Mouse (Mus musculus) colon, adult 2 months (tissue): Measurements from ENCODE around the gene Mettl2. TPM values are rescaled to one million over a fixed set of nuclear protein-coding genes. Genes with fewer than 3 reads are reported as not detected.

Experiments used
- polyA plus RNA-seq: library from polyadenylated mRNA; depleted of rRNA; stranded (reverse); fragments of >200 nt; gene quantifications from 2 replicates; pipeline ENCODE4 v1.2.3, GENCODE M21; 2012; rRNA removed

Mettl2 gene
- polyA plus RNA-seq: 7.6 and 8.5 TPM in 2 replicates

DNA sequence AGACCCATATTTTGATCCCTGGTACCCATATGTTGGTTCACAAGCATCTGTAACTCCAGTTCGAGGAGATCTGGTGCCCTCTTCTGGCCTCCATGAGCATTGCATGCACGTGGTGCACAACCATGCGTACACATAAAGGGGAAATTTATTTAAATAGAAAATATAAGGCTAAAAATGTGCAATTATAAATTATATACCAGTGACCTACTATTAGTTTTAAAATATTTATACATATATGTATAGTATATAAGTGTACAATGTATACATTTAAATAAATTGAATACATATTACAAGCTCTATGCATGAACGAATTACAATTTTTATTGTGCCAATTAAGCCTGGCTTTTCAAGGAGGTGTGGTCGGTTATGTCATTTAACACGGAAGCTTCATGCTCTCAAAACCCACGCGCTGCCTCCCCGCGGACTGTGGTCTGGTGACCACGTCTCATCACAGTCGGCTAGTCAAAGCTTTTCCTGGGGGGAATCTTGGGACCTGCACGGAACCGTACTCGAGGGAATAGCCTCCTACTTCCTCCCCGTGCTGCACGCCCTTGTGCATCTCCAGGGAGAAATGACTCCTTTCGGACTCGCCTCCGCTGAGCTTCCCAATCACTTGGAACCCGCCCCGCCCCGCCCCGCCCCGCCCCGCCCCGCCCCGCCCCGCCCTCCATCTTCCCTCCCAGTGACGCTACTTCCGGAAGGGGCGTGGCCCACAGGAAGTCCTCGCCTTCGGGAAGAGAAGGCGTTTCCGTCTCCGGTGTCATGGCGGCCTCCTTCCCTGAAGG, at the start of gene Mettl2:
TSS of gene Mettl2 (plus strand) at position 691 of the 785 bp plus-strand sequence.

DNA sequence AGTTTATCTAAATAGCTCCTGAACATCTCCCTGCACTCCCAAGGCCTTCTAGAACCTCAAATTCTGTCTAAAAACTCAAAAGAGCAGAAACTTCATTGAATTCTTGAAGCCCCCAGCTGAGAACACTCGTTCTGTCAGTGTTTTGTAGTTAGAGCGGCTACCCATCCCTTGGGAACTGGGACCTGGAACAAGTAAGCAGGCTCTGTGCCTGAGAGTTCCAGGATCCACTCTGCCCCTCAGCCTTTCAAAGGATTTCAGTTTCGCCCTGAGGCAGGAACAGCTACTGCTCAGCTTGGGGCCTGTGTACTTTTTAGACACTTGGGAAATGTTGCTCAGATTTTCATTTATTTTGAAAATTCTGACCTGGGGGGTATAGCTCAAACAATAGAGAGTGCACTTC, 20.4 kb downstream of the Mettl2 start, which contains the start of gene Gm10842:
TSS of gene Gm10842 (plus strand) at position 301 of the 400 bp plus-strand sequence.

DNA sequence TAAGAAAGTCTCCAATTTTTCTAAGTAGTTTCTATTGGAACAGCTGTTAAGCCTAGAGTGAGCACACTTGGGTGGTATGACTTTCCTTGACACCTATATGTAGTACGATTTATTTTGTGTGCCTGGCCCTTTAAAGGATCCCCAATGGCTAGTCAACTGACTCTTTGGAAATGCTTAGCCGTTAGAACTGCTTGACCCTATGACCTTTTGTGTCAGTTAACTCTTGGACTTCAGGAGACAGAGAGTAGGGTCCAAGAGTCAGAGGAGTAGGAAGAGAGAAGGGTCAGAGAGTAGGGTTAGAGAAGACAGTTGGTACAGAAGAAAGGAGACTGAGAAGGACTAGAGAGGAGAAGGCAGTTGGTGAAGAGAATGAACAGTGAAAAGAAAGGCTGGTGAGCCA, 52.3 kb downstream of the Mettl2 start, which contains the start of gene Tlk2:
TSS of gene Tlk2 (plus strand) at position 292 of the 400 bp plus-strand sequence.

Other genes with a start within 250 kb of the Mettl2 start
- not detected in 2 replicates for gene Efcab3, start 62.8 kb upstream of the Mettl2 start, polyA plus RNA-seq
- gene Gm10842, start 20.5 kb downstream of the Mettl2 start, polyA plus RNA-seq: not detected in 2 replicates
- 5.9 and 8.0 TPM in 2 replicates for gene Tlk2, start 52.4 kb downstream of the Mettl2 start, polyA plus RNA-seq
- gene Mrc2, start 166.2 kb downstream of the Mettl2 start, polyA plus RNA-seq: 14.0 and 14.9 TPM in 2 replicates